Mouse (Mus musculus) CD4-positive, CD25-positive, alpha-beta regulatory T cell (primary cell): ENCODE results near the gene Olfr52. TPM values are rescaled to one million over a fixed set of nuclear protein-coding genes. Genes with fewer than 3 reads are reported as not detected.

Experiments used
- polyA plus RNA-seq: library from polyadenylated mRNA; unstranded; fragments of 100-300 nt; shearing (Covaris generic); gene quantifications from one replicate; pipeline ENCODE4 v1.2.1, GENCODE M21; 2017

Olfr52 gene
- polyA plus RNA-seq, result not detected

DNA sequence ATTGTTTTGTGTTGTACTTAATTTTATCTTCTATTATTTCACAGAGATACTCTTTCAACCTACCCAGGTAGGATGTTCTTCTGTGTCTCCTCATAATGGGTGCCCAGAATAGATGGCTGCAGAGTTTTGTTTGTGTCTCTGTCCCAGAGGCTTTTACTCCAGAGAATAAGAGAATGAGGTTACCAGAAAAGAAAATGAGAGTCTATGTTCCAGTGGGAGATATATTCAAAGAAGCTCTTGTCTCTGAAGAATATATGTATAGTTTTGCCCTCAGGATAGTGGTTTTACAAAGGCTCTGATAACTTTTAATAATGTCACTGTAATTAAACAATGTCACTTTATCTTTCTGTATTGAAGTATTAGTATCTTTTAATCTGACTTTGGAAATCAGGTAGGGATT, at the start of gene Olfr52:
Gene Olfr52 (minus strand): TSS at position 101 of the 400 bp plus-strand sequence.

DNA sequence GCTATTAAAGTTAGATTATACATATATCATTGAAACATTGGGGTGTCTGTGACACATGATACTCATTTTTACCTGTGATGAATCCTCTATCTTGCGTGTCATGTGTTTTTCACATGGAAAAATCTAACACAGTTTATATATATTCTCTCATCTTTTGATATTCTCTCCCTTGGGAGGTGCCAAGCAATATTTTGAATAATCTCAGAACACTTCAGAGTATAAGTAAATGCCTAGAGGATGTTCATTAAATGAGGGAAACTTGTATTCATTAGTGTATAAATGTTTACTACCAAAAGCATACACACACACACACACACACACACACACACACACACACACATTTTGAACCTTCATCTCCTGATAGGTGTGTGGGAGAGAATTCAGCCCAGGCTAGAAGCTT, 45.8 kb upstream of the Olfr52 start, which contains the start of gene Olfr1047:
Gene Olfr1047 (minus strand): TSS at position 101 of the 400 bp plus-strand sequence.

DNA sequence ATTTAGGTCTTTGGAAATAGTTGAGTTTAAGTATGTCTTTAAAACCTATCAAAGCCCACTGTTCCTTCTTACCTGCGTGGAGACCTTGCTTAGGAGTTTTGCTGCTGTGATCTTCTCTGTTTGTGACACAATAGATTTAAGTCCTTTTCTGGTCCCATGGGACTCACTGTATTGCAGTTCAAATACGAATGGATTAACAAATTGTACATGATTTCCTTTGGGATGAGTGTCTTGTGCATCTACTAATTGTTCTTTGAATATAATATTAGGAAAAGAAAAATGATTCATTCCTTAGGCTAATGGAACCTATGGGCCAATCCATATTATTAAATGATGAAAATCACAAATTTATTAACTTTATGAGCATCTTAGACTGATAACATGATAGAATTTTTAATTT, 33.7 kb upstream of the Olfr52 start, which contains the start of gene Olfr1046:
Gene Olfr1046 (minus strand): TSS at position 101 of the 400 bp plus-strand sequence.

DNA sequence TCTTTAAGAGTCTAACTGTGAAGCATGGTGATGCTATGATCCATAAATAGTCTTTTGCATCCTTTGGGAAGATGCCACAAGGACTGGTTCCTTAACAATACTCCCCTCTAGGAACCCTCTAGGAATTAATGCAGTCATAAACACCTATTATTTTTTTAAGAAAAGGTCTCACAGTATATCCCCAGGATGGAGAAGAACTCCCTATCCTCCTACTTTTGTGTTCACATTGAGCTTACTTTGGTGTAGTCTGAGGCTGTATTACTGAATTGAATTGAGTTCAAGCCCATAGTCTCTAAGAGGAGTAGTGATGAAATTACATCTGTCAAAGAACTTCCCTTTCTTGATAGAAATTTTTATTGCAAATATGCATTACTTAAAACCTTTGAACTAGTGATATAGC, 17.4 kb upstream of the Olfr52 start, which contains the start of gene Olfr1045:
Gene Olfr1045 (minus strand): TSS at position 101 of the 400 bp plus-strand sequence.

DNA sequence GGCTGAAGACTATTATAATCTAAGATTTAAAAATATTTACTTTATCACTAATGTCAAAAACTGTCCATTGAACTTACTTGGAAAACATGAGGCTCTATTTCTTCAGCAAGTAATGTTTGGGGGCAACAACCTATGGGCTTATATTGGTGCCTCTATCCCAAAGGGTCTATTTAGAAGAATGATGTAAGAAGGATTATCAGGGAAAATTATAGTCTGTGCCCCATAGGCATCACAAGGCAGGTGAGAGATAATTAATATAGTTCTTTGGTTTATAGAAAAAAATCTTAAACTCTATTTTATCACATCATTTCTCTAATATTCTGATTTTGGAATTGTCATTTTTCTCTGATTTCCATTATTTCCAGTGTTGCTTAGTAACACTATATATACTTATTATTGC, 7.8 kb downstream of the Olfr52 start, which contains the start of gene Olfr1044:
Gene Olfr1044 (minus strand): TSS at position 101 of the 400 bp plus-strand sequence.

DNA sequence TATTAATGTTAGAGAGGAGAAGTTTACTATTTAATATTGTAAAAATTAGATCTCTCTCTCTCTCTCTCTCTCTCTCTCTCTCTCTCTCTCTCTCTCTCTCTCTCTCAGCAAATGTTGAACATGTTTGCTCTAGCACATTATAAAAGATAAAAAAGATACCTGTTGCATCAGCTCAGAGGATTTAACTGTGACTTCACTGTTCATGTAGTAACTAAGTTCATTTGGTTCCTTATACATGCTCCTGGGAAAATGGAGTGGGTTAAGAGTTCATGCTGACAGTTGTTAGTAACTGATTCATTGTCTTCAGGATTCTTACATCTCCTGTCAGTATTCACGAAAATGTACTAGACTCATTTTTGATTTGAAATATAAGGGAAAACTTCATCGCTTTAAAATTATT, 18.1 kb downstream of the Olfr52 start, which contains the start of gene Olfr1043:
Gene Olfr1043 (minus strand): TSS at position 101 of the 400 bp plus-strand sequence.

DNA sequence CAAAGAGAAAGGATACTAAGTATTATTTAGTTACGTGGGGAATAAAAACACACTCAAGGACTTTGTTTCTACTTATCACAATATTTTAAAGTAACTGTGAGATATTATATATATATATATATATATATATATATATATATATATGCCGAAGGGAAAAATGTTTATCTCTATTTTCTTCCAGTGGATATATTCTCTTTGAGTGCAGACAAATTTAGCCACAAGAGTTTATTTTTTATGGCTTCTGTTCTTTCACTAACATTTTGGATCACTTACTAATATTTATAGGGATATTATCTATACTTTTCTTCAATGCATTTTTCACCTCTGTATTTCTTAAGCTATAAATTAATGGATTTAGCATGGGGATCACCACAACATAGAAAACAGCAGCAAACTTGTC, 23.7 kb downstream of the Olfr52 start, which contains the start of gene Olfr1042:
Gene Olfr1042 (minus strand): TSS at position 101 of the 400 bp plus-strand sequence.

DNA sequence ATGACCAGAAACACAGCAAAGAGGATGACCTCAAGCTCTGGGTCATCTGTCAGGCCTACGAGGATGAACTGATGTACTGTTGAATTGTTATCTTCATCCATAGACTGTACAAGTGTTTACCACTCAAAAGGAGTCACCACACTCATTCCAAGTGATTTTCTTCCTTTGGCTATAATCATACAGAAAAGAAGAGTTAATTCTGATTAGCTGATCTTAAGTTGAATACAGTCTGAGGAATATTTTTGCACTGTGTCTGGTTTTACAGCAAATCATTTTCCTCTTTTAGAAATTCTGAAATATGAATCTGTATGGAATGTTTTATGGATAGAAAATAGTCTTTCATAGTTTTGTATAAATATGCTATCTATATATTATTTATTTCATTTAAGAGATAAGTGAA, 38.9 kb downstream of the Olfr52 start, which contains the start of gene Olfr1040:
Gene Olfr1040 (minus strand): TSS at position 101 of the 400 bp plus-strand sequence.

DNA sequence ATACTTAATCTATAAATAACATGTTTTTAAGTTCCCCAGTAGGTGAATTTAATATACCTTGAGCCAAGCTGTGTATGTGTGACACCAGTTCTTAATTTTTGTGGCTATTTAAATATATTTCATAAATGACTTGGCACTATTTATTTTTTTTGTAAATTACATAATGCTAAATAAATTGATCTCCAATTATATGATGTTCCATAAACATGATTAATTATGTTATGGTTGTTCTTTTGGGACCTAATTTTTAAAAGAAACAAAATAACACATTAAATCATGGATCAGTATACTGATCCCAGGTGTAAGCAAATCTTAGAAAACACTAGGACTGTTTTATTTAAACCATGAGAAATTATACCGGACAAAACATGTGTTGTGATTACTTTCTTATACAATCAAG, 49.7 kb downstream of the Olfr52 start, which contains the start of gene Olfr1039:
Gene Olfr1039 (minus strand): TSS at position 101 of the 400 bp plus-strand sequence.

Other genes with a start within 250 kb of the Olfr52 start
- gene Olfr1028, start 235.2 kb downstream of the Olfr52 start, polyA plus RNA-seq, result not detected
- 0.10 TPM for gene Olfr1029, start 211.8 kb downstream of the Olfr52 start, polyA plus RNA-seq
- 0.04 TPM for gene Olfr1030, start 206.4 kb downstream of the Olfr52 start, polyA plus RNA-seq
- gene Olfr1031, start 195.4 kb downstream of the Olfr52 start, polyA plus RNA-seq, result not detected
- gene Olfr1032, start 180.1 kb downstream of the Olfr52 start, polyA plus RNA-seq, result not detected
- 3.2 TPM for gene Olfr1033, start 165.1 kb downstream of the Olfr52 start, polyA plus RNA-seq
- not detected for gene Olfr1034, start 139.8 kb downstream of the Olfr52 start, polyA plus RNA-seq
- not detected for gene Olfr1036, start 111.7 kb downstream of the Olfr52 start, polyA plus RNA-seq
- not detected for gene Olfr1037, start 98.3 kb downstream of the Olfr52 start, polyA plus RNA-seq
- gene Olfr1039, start 49.8 kb downstream of the Olfr52 start, polyA plus RNA-seq, result not detected
- not detected for gene Olfr1040, start 39.0 kb downstream of the Olfr52 start, polyA plus RNA-seq
- 0.05 TPM for gene Olfr1042, start 23.8 kb downstream of the Olfr52 start, polyA plus RNA-seq
- gene Olfr1043, start 18.2 kb downstream of the Olfr52 start, polyA plus RNA-seq, result 0.11 TPM
- gene Olfr1044, start 7.9 kb downstream of the Olfr52 start, polyA plus RNA-seq, result not detected
- not detected for gene Olfr1045, start 17.3 kb upstream of the Olfr52 start, polyA plus RNA-seq
- 0.06 TPM for gene Olfr1046, start 33.6 kb upstream of the Olfr52 start, polyA plus RNA-seq
- gene Olfr1047, start 45.7 kb upstream of the Olfr52 start, polyA plus RNA-seq, result not detected
- gene Olfr1048, start 54.6 kb upstream of the Olfr52 start, polyA plus RNA-seq, result not detected
- gene Olfr1049, start 72.6 kb upstream of the Olfr52 start, polyA plus RNA-seq, result 0.12 TPM
- not detected for gene Olfr1051, start 93.4 kb upstream of the Olfr52 start, polyA plus RNA-seq
- not detected for gene Olfr1052, start 106.8 kb upstream of the Olfr52 start, polyA plus RNA-seq
- not detected for gene Olfr1053, start 129.6 kb upstream of the Olfr52 start, polyA plus RNA-seq
- gene Olfr1054, start 149.8 kb upstream of the Olfr52 start, polyA plus RNA-seq, result not detected
- not detected for gene Olfr1055, start 164.6 kb upstream of the Olfr52 start, polyA plus RNA-seq
- not detected for gene Olfr1056, start 176.8 kb upstream of the Olfr52 start, polyA plus RNA-seq
- gene Olfr1057, start 192.7 kb upstream of the Olfr52 start, polyA plus RNA-seq, result not detected
- gene Olfr1058, start 202.9 kb upstream of the Olfr52 start, polyA plus RNA-seq, result not detected
- not detected for gene Olfr1061, start 228.4 kb upstream of the Olfr52 start, polyA plus RNA-seq
- not detected for gene Olfr1062, start 241.1 kb upstream of the Olfr52 start, polyA plus RNA-seq